Mouse (Mus musculus) left cerebral cortex, adult 9 months (tissue): ENCODE results near the gene Gm47841.
A peak's percentile ranks its signal among the peaks of the same experiment; 100 is the strongest.

Experiments used
- DNase-seq, 2 experiments: peaks; one replicate each; pipeline ENCODE4 v3.0.0; 2022; ENCODE audit warnings: low spot score in 2 of 2

Gm47841 gene

DNA sequence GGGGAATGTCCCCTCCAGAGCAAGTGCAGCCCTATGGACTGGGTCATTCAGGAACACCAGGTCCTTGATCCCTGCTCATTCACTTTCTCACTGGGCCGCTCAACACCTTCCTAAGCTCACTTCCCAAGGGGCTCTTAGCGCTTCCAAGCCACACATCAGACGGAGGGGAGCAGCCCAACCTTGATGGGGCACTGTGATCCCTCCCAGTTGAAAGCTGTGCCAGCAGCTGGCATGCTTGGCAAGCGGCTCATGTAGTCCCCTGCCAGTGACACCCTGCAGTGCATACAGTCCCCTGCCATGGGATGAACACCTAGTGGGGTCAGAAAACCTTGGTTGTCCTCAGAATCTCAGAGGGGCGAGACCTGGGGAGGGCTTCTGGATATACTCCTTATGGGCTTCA lies 26.9 kb upstream of the Gm47841 start:
- no peak for DNase-seq

GRCm38 (mm10) chr15:101072736-101073135 lies 25.5 kb upstream of the Gm47841 start:
- DNase-seq = no peak

DNA sequence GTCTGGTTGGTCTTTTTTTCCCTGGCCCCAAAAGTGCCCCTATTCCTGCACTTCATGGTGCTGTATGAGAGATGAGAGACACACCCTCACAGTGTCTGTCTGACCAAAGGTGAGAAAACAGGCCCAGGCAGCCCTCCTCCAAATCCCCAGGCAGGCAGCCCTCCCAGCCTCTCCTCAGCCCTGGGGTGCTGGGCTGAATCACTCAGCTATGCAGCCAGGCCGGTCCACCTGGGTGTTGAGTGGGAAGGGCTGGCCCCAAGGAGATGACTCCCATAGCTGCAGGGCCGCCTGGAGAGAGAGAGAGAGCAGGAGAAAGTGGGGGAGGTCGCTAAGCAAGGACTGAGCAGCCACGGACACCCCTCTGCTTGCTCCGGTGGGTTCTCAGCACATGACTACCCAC lies 23.6 kb upstream of the Gm47841 start:
- DNase-seq = no peak

- no peak for DNase-seq
These were observed 22.5 kb upstream of the Gm47841 start for GRCm38 (mm10) chr15:101069641-101070190.

DNA sequence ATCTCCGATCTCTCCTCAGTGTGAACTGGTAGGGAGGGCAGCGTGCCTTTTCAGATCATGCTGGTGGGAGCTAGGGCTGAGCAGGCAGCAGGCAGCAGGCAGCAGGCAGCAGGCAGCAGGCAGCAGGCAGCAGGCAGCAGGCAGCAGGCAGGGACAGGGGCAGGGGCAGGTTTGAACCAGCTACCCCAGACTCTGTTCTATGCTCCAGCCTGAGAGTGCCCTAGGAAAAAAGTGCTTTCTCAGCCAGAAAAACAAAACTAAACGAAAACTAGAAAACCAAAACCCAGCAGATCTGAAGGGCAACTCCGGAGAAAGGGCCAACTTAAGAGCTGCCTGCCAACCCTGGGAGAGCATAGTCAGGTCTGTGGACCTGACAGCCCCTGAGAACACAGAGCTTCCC lies 21.5 kb upstream of the Gm47841 start:
- no peak for DNase-seq

DNA sequence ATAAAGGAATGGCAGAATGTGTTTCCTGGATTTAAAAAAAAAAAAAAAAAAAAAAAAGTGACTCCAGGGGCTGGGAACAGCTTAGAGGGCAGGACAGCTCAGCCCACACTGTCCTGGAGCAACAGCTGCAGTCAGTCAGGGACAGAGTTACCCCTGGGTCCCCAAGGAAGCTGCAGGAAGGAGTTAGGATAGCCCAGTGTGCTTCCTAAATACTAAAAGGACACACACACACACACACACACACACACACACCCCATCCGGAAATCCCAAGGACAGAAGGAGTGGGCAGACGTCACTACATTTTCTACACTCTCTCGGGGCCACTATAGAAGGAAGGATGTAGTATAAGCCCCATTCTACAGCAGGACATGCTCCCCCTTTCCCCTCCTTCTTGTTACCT lies 20.8 kb upstream of the Gm47841 start:
- DNase-seq = no peak

- DNase-seq = no peak
These were observed 19.9 kb upstream of the Gm47841 start for GRCm38 (mm10) chr15:101066920-101067696.

DNA sequence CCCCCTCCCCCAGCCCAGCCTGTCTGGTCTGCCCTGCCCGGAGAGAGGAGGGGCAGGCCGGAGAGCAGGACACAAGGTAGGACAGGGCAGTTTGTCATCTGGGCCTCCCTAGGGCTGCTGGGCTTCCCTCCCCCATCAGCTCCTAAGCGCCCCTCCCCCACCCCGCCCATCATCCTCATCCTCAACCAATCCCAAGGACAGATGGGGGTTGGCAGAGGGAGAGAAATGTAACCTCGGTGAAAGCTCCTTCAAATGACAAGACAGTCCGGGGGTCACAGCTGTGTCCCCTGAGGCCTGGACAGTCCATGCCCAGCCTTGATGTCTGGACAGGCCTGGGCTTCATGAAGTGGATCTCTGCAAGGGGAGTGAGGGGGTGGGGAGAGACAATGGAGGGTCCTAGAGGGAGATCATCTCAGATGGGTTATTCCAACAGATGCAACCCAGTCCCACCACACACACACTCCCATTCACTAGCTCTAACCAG lies 19.2 kb upstream of the Gm47841 start:
- DNase-seq = no peak

DNA sequence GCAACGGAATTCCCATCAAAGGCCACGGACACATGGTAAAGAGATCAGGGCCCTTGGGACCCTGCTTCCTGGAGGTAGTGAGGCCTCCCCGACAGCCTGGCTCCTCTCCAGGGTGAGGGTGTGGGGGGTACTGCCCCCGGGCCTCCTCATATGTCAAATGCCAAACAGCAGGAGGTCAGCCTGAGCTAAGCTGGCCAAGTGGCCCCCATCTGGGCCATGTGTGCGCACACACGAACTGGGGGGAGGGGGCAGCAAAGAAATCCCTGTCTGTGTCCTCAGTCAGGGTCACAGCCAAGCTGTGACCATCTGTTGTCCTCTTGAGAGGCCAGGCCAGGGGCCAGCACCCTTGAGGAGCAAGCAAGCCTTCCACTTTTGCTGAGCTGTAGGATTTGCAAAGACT lies 17.9 kb upstream of the Gm47841 start:
- DNase-seq = no peak

DNA sequence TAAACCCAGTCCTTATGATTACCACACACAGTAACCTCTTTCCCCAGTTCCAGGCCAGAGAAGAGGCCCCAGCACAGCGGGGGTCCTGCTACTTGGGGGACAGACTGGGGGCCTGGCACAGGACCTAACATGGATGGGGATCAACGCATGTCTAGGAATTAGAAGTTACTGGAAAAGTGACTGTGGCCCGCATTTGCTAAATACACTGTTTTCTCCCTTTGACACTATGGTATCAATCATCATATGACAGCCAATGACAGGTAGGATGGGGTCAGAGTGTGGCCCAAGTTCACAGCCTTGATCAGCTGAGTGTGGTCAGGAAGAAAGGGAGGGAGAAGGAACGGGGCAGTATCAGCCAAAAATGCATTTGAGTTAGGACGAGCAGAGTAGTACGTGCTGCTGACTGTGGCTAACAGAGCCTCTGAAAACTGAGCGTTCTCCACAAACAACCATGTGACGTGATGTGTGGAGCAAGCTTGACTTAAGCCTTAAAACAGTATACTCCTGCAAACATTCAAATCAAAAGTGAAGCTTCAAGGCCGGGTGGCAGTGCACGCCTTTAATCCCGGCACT lies 13.2 kb upstream of the Gm47841 start:
- no peak for DNase-seq

DNA sequence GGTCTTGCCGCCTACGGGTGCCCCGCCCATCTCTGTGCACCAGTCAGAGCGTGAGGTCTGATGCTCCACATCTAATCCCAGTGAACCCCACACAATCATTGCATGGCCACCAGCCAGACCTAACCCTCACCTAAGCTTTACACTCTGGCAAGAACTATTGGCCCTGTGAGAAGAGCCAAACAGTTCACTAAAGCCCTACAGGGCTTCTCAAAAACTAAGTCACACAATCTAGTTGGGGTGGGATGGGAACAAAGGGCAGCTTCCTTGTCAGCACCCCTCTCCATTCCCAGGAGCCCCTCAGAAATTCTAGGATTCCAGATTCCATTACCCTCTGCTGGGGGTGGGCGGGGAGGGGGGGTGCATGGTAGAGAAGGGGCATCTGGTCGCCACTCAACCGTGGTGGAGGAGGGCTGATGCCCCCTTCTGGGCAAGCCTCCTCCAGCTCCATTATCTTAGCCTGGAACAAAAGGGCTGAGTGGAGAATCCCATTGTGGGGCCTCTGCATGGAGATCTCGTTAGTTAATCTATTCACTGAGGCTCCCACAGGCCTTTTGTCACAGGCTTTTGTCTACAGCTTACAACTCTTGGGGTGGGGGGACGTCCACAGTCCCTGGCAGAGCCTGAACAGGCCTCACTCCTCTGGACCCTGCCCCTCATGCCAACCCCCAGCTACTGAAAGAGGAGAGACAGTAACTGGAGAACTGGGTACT lies 12.5 kb upstream of the Gm47841 start:
- DNase-seq = no peak

DNA sequence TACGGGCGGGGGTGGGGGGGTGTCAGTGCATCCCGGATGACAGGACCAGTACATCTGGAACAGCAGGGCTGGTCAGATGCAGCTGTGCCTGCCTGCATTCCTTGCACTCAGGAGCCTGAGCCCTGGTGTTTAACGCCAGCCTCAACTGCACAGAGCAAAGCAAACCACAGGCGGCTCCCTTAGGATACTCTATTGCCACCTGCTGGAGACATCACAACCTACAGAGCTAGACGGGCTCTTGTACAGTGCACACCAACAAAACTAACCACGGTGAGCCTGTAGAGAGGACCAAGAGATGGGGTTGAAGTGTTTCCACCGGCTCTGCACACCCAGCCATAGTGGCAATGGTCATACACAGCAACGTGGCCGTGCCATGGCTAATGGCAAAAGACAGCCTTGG lies 9.0 kb upstream of the Gm47841 start:
- peak in 1 of 2 experiments; percentile 69 for DNase-seq

- DNase-seq = no peak
These were observed 7.3 kb upstream of the Gm47841 start for GRCm38 (mm10) chr15:101054541-101054940.

DNA sequence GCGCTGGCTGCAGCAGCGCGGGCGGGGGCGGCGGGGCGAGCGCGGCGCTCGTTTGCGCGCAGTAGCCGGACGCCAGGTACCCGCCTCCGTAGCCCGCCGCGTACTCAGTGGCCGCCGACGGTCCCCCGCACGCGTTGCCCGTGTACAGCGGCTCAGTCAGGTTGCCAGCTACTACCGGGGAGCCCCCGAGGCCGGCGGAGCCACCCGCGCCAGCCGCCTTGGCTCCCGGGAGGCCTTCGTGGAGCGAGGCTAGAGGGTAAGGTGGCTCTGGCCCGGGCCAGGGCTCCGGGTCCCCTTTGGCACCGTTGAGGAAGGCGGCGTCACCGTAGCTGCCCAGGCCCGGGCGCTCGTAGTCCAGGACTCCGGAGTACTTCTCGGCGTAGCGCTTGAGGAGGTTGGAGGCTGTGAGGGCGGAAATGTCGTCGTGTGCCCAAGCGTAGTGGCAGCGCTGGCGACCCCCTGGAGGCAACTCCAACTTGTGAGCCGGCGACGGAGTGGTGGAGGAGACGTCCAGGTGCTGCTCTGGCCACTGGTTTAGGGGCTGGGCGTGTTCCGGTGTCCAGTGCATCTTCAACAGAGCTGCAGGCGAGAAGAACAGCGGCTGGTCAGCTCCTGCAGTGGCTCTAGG lies 6.7 kb upstream of the Gm47841 start:
- DNase-seq = no peak

DNA sequence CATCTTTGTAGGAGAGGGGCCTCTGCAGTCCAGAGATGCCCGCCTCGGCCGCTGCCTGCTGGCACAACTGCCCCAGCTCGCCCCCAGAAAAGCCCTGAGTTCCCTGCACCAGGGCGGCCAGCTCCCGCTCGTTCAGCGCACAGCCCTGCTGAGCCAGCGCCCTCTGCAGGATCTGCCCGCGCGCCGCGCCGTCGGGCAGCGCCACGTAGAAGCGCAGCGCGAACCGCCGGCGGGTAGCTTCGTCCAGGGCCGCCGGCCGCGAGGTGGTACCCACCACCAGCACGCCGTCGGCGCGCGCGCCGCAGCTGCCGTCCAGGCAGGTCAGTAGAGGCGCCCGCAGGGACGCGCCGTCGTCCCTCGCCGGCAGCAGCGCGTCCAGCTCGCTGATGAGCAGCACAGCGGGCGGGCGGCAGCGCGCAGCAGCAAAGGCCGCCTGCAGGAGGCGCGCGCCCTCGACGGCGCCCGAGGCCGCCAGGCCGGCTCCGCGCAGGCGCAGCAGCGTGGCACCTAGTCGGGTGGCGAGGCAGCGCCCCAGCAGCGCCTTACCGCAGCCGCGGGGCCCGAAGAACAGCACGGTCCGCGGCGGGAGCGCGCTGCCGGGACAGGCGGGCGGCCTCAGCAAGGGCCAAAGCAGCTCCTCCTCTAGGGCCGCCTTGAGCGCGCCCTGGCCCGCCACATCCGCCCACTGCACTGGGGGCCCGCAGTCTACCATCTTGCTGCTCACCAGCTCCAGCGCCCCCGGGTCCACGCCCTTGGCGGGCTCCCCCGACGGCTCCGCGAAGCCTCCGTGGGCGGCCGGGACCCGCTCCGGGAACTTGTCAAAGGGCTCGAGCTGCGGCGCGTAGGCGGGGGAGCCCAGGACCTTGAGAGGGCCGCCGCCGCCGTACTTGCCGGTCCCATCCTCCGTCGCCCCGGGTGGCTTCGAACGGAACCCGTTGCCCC lies 5.6 kb upstream of the Gm47841 start:
- DNase-seq = no peak

DNA sequence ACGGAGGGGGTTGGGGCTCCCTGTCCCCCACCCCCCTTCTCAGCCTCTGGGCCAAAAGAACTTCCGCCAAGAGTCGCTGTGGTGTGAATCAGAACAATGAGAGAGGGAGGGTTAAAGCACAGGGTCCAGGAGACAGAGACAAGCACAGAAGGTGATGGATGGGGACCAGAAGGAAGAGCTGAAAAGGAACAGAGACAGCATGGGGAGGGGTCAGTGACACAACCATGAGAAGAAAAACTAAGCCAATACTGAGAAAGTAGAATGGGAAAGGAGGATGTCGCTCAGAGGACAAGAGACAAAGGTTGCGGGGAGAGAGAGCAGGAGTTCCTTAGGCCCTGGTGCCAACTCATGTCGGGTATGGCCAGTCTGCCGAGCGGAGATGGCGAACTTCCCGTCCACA lies 4.7 kb upstream of the Gm47841 start:
- DNase-seq = no peak

- DNase-seq = no peak
These were observed 1.2 kb upstream of the Gm47841 start for GRCm38 (mm10) chr15:101048338-101048896.

- peak in 1 of 2 experiments; percentile 33 for DNase-seq
These were observed 537 bp downstream of the Gm47841 start for GRCm38 (mm10) chr15:101046527-101047193.

DNA sequence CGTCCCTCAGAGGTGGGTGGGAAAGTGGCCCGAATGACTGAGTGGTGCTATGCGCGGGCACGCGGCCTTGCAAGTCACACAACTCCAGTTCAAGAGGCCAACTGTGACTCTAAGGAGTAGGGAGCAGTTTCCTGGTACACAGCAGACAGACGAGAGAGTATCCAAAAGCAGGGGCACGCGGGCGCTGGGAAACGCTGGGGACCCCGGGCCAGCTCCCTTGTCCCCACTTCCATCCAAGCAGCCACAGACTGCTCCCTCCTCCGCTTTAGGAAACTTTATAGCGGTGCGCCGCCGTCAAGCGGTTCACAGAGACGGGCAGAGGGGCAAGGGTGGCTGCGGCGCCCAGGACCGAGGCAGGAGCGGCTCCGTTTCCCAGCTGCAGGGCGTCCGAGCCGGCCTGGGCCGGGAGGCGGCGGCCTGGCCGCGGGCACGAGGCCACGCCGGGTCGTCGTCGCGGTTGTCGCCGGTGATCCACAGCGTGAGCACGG lies 1.1 kb downstream of the Gm47841 start:
- no peak for DNase-seq

DNA sequence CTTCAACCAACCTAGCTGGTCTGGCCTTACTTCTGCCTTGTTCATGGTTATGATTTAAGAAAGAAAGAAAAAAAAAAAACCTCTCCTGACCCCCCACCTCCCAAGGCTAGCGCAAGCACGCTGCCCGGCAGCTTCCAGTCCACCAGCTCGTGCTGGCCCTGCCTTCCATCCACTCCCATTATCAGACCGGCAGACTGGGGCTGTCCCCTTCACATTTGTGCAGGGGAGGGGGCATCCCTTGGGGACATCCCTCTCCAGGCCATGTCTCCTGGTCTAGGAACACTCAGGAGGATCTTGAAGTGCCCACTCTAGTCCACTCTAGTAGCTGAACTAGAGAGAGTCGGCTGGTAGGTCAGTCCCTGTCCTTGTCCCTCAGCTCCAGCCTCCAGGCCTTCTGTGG lies 2.7 kb downstream of the Gm47841 start:
- DNase-seq = no peak
